Comparison of ENCODE assay signal across 8 mouse cellular contexts in the genomic region with DNA sequence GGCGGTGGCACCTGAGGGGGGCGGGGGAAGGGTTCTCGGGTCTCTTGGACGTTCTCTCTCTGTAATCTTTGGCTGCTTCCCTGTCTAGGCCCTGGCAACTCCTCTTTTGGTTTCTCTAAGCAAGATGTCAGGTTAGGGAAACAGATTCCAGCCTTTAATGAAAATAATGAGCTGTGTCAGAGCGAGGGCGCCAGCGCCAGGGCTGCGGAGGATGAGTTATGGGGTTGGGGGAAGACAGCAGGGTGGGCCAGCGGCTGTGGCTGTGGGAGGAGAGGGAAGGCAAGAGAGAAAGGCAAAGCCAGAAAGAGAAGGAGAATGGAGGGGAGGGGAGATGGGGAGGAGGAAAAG.
DNase-seq lines count a peak whose midpoint lies in the region; ATAC-seq and TF ChIP-seq lines count a peak whose summit lies in the region.

No protein-coding gene starts in this region.

- H3K9me3 ChIP-seq in heart, postnatal 0 days (replicated peaks; ENCODE audit: control insufficient read depth, low read length): no peaks in the 10 kb centered on the region
- H3K9me3 ChIP-seq in midbrain, embryonic 16.5 days (replicated peaks; ENCODE audit: control insufficient read depth, low read length, poor library complexity, severe bottlenecking): no peaks in the 10 kb centered on the region

- no peak for DNase-seq in testis, postnatal 14 days (ENCODE audit: low spot score)
- peak; percentile 27 for DNase-seq in heart, postnatal 0 days (ENCODE audit: low spot score)
- DNase-seq in liver (peak; percentile 40), adipocyte (ENCODE audit: low spot score) (no peak)
- DNase-seq in cerebellum, adult 8-10 months: no peak
- no peak for DNase-seq in left cerebral cortex, adult 18-20 months (ENCODE audit: low spot score in 2 of 2)

- WGBS in heart, postnatal 0 days: 22% methylated on average over 9 of the region's 9 CpGs
- 14% methylated on average over 9 of the region's 9 CpGs for WGBS in midbrain, embryonic 16.5 days

- peak overlapping the region; percentile 30; the same call in 1 of the 2 replicates for H3K27ac ChIP-seq in testis, adult 2 months (ENCODE audit: control insufficient read depth, insufficient read depth, low read depth, low read length)
- peak overlapping the region; percentile 52 for H3K27ac ChIP-seq in heart, postnatal 0 days (ENCODE audit: low read depth)
- H3K27ac ChIP-seq in midbrain, embryonic 16.5 days (ENCODE audit: low read length): peak overlapping the region; percentile 59

- peak overlapping the region; percentile 63 for H3K4me2 ChIP-seq in heart, postnatal 0 days (ENCODE audit: low read depth, low read length)
- peak overlapping the region; percentile 21 for H3K4me2 ChIP-seq in midbrain, embryonic 16.5 days (ENCODE audit: low read length)

- no peaks in the 10 kb centered on the region; the same call in 1 of the 2 replicates for H3K4me1 ChIP-seq in testis, adult 2 months (ENCODE audit: control insufficient read depth, insufficient read depth, low read length)
- H3K4me1 ChIP-seq in heart, postnatal 0 days (ENCODE audit: control insufficient read depth, insufficient read depth): 0 out of 2 replicates have a peak, but pooled peaks cover 17% of the 10 kb centered on the region
- peaks cover 17% of the 10 kb centered on the region for H3K4me1 ChIP-seq in midbrain, embryonic 16.5 days (ENCODE audit: control insufficient read depth, insufficient read depth, low read length)

- no peak for ATAC-seq in heart, postnatal 0 days (ENCODE audit: insufficient read depth, low read depth)
- peak; percentile 40; the same call in 1 of the 2 replicates for ATAC-seq in midbrain, embryonic 16.5 days

- no peaks in the 10 kb centered on the region for H3K27me3 ChIP-seq in testis, adult 2 months (ENCODE audit: control insufficient read depth, insufficient read depth, low read length)
- 0 out of 2 replicates have a peak, but pooled peaks cover 6% of the 10 kb centered on the region for H3K27me3 ChIP-seq in heart, postnatal 0 days (ENCODE audit: control insufficient read depth, insufficient read depth, low read length)
- no peaks in the 10 kb centered on the region for H3K27me3 ChIP-seq in midbrain, embryonic 16.5 days (ENCODE audit: control insufficient read depth, insufficient read depth, low read depth, low read length)

- TF ChIP-seq EP300 in heart, postnatal 0 days (IDR thresholded peaks at IDR 0.05; ENCODE audit: low read depth): no peak

- no peak for TF ChIP-seq POLR2A in testis, adult 2 months (IDR thresholded peaks at IDR 0.05; ENCODE audit: control insufficient read depth, low read depth, low read length)

- no peak for TF ChIP-seq CTCF in testis, adult 2 months (IDR thresholded peaks at IDR 0.05; ENCODE audit: control insufficient read depth, insufficient read depth, insufficient replicate concordance, low read depth, low read length)
- TF ChIP-seq CTCF in heart, postnatal 0 days (IDR thresholded peaks at IDR 0.05; ENCODE audit: low read depth): no peak

- no peaks in the 10 kb centered on the region for H3K36me3 ChIP-seq in testis, adult 2 months (ENCODE audit: control insufficient read depth, insufficient read depth, low read length)
- H3K36me3 ChIP-seq in heart, postnatal 0 days (replicated peaks; ENCODE audit: control insufficient read depth, insufficient read depth, low read length): no peaks in the 10 kb centered on the region
- H3K36me3 ChIP-seq in midbrain, embryonic 16.5 days (ENCODE audit: control insufficient read depth, insufficient read depth, low read length): no peaks in the 10 kb centered on the region

- H3K4me3 ChIP-seq in testis, adult 2 months (ENCODE audit: control insufficient read depth, low read depth, low read length): no peak overlapping the region
- peak overlapping the region; percentile 33 for H3K4me3 ChIP-seq in heart, postnatal 0 days (ENCODE audit: low read depth, low read length)
- H3K4me3 ChIP-seq in midbrain, embryonic 16.5 days (ENCODE audit: low read depth, low read length): no peak overlapping the region

- H3K9ac ChIP-seq in heart, postnatal 0 days (replicated peaks; ENCODE audit: low read depth, low read length): no peak overlapping the region; the same call in 1 of the 2 replicates
- peak overlapping the region; percentile 11; the same call in 1 of the 2 replicates for H3K9ac ChIP-seq in midbrain, embryonic 16.5 days (ENCODE audit: low read depth, low read length)

Comparison
In these comparisons a context has a peak if more than half of its experiments do, and no peak if none do; other contexts are left out.
1. DNase-seq: peak in heart, postnatal 0 days (single experiment) and liver (single experiment); none in testis, postnatal 14 days (single experiment), cerebellum, adult 8-10 months (single experiment), adipocyte (single experiment) and left cerebral cortex, adult 18-20 months (0 of 2).
2. Peak in every context shown above with its lines, with median percentiles within 50 percentile points of each other: H3K27ac ChIP-seq.